Mouse (Mus musculus): ENCODE measurements around the gene Iqcf6.

GRCm38 (mm10) chr9:106664856-106665255 is 38.5 kb downstream of the Iqcf6 start:
- TF ChIP-seq CHD1 (IDR thresholded peaks at IDR 0.05; ENCODE audit: low read depth, low read length) (no peak), POLR2A (IDR thresholded peaks at IDR 0.05; ENCODE audit: control insufficient read depth in 1 of 2, insufficient read depth in 1 of 2, low read depth in 1 of 2, low read length in 2 of 2, poor library complexity in 1 of 2) (no peak), UBTF (IDR thresholded peaks at IDR 0.05; ENCODE audit: borderline replicate concordance, insufficient read depth, low read depth, low read length) (no peak), NELFE (IDR thresholded peaks at IDR 0.05; ENCODE audit: low read depth, low read length) (no peak), RCOR1 (IDR thresholded peaks at IDR 0.05; ENCODE audit: low read depth, low read length) (no peak), USF1 (IDR thresholded peaks at IDR 0.05; ENCODE audit: low read depth, low read length) (no peak), MYC (IDR thresholded peaks at IDR 0.05; ENCODE audit: low read depth, low read length) (no peak), GATA1 (IDR thresholded peaks at IDR 0.05; ENCODE audit: low read depth, low read length) (no peak), CTCF (IDR thresholded peaks at IDR 0.05 in 2 of 3, conservative IDR thresholded peaks at IDR 0.05 in 1 of 3; ENCODE audit: control insufficient read depth in 1 of 3, insufficient read depth in 1 of 3, low read depth in 2 of 3, low read length in 3 of 3, poor library complexity in 1 of 3, severe bottlenecking in 1 of 3) (no peak), ZC3H11A (IDR thresholded peaks at IDR 0.05; ENCODE audit: low read depth, low read length) (no peak), TCF12 (IDR thresholded peaks at IDR 0.05; ENCODE audit: low read depth, low read length) (no peak)

Data from MEL (cell line).